Mouse (Mus musculus) liver, postnatal 0 days (tissue): Measurements from ENCODE around the gene Rpl39. TPM values are rescaled to one million over a fixed set of nuclear protein-coding genes. Genes with fewer than 3 reads are reported as not detected.

ENCODE experiments used
- ATAC-seq: fragments of 200-750 bp; cut with Nextera tagmentation; 2 replicates; pipeline ENCODE4 v1.8.0; 2017; ENCODE audit warnings: mild to moderate bottlenecking, moderate library complexity
- DNase-seq: peaks from one replicate; pipeline ENCODE4 v3.0.0-alpha.2; 2016
- H3K27ac ChIP-seq: fragments of 300-500 bp; sonication (generic); 2 replicates; pipeline ENCODE4 v1.5.1; 2014; ENCODE audit warnings: antibody characterized with exemption, moderate library complexity, mild to moderate bottlenecking, low read depth
- H3K27me3 ChIP-seq: fragments of 300-500 bp; sonication (generic); 2 replicates; pipeline ENCODE4 v1.6.1; 2014; ENCODE audit warnings: low read length, control low read depth, mixed read lengths; ENCODE audit not compliant: insufficient read depth
- H3K36me3 ChIP-seq: fragments of 300-500 bp; sonication (generic); replicated peaks from 2 replicates; pipeline ENCODE4 v1.6.1; 2014; ENCODE audit warnings: mild to moderate bottlenecking, control low read depth, low read length, moderate library complexity, mixed read lengths; ENCODE audit not compliant: insufficient read depth
- H3K4me1 ChIP-seq: fragments of 300-500 bp; sonication (generic); 2 replicates; pipeline ENCODE4 v1.6.1; 2014; ENCODE audit warnings: antibody characterized with exemption, mild to moderate bottlenecking, control low read depth; ENCODE audit not compliant: insufficient read depth
- H3K4me2 ChIP-seq: fragments of 300-500 bp; sonication (generic); 2 replicates; pipeline ENCODE4 v1.6.1; 2014; ENCODE audit warnings: low read depth, mild to moderate bottlenecking, low read length, moderate library complexity, mixed read lengths
- H3K4me3 ChIP-seq: fragments of 300-500 bp; sonication (generic); 2 replicates; pipeline ENCODE4 v1.5.1; 2014; ENCODE audit warnings: low read depth, low read length
- H3K9ac ChIP-seq: fragments of 300-500 bp; sonication (generic); replicated peaks from 2 replicates; pipeline ENCODE4 v1.6.1; 2014; ENCODE audit warnings: mild to moderate bottlenecking, moderate library complexity
- H3K9me3 ChIP-seq: fragments of 300-500 bp; sonication (generic); 2 replicates; pipeline ENCODE4 v1.6.1; 2016; ENCODE audit warnings: mild to moderate bottlenecking, control low read depth, low read length, mixed read lengths
- CTCF ChIP-seq: sonication (generic); IDR thresholded peaks from 2 replicates; pipeline ENCODE4 v1.5.1; 2016; ENCODE audit warnings: antibody characterized with exemption, low read depth
- EP300 ChIP-seq: IDR thresholded peaks from 2 replicates; pipeline ENCODE4 v1.6.1; 2016; ENCODE audit warnings: antibody characterized with exemption, low read depth, mild to moderate bottlenecking
- WGBS: fragments of 180-500 bp; shearing (Covaris S2); extraction: QIAGEN DNeasy Blood & Tissue Kit; methylation state at CpG from one replicate; pipeline ENCODE4 v1.1.7; 2014; ENCODE audit not compliant: insufficient replicate concordance; 5-methylcytosine and 5-hydroxymethylcytosine counted together
- polyA plus RNA-seq: library from polyadenylated mRNA; unstranded; fragments of >200 nt; fragmentation: Nextera tagmentation; extraction: Ambion mirVana; gene quantifications from 2 replicates; pipeline ENCODE4 v1.2.1, GENCODE M21; 2015

The Rpl39 gene
- polyA plus RNA-seq, 1 experiment from 2014 or later, result 364 TPM

DNA sequence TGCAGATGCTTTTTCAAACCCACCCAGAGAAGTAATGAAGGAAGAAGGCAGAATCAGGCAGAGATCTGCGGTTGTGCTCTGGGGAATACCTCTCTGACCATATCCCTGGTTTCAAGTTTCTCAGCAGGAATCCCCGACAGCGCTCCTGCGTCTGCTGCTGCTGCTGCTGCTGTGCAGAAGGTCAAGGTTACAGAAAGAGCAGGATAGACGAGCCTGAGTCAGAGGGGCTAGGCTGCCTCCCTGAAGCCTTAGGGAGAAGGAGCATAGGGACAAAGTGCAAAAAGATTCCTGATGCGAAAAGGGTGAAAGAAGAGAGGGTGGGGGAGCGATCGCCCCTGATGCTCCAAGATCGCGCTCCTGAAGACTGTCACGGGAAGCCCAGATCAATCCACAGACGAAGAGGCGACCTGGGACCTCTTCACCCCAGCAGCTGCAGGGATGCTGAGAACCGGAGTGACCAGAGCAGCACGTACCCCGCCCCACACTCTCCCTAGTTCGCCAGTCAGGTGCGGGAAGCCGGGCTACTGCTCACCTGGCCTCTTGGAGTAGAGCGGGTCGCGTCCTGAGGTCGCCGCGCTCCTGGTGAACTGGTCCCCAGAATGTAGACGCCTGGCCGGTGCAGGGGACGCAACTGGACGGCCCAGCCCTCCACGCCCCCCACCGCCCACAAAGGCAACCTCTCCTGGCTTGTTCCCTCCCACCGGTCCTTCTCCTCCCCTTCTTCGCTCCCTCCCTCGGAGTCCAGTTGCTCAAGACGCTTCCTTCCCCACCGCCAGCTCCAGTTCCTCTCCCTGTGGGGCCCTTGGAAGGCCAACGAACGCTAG is 36.9 kb downstream of the Rpl39 start, which contains the start of gene Sowahd:
Sowahd (plus strand) TSS at position 780 of the 824 bp plus-strand sequence.
- ATAC-seq (no peak), DNase-seq (peak; percentile 14)
- 10% methylated on average over 31 of the region's 38 CpGs for WGBS
- no peaks in the 10 kb centered on the region for H3K9me3 ChIP-seq
- H3K27ac ChIP-seq, result no peak within 1 kb of the TSS
- 0 out of 2 replicates have a peak, but pooled peaks cover 4% of the 10 kb centered on the region for H3K4me1 ChIP-seq
- peak within 1 kb of the TSS; percentile 60 for H3K4me2 ChIP-seq
- H3K4me3 ChIP-seq, result peak within 1 kb of the TSS; percentile 30
- TF ChIP-seq EP300 (no peak), CTCF (no peak)
- H3K36me3 ChIP-seq, result no peaks in the 10 kb centered on the region
- H3K27me3 ChIP-seq, result peaks cover 46% of the 10 kb centered on the region
- no peak within 1 kb of the TSS for H3K9ac ChIP-seq

DNA sequence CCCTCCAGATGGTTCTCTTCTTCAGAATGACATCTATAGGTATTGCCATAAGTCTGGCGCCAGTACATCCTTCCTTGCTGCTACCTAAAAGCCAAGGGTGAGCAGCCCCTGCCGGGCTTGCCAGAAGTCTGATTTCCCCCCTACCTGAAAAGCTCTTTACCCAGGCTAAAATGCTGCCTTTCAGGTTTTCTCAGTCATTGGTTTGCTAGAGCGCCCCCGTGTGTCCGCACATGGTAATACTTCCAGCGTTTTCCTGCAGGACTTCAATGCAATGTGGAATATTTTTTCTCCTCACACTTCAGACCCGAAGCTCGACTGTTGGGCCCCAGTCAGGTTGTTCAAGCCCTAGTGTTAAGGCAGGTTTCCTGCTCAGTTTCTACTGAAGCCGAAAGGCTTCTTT is 42.5 kb downstream of the Rpl39 start:
- Histone ChIP-seq H3K36me3 (no peaks in the 10 kb centered on the region), H3K4me3 (no peak overlapping the region), H3K4me1 (no peaks in the 10 kb centered on the region), H3K27ac (no peak overlapping the region), H3K4me2 (no peak overlapping the region), H3K9ac (no peak overlapping the region), H3K27me3 (peaks cover 9% of the 10 kb centered on the region; the same call in 1 of the 2 replicates), H3K9me3 (no peaks in the 10 kb centered on the region)
- no peak for ATAC-seq
- DNase-seq, result peak; percentile 58
- TF ChIP-seq EP300 (no peak), CTCF (peak; percentile 67)
- WGBS, result 17% methylated on average over 9 of the region's 9 CpGs

Other genes starting within 250 kb of the Rpl39 start
- 92.5 and 94.9 TPM in 2 replicates for gene Ube2a, start 211.5 kb downstream of the Rpl39 start, polyA plus RNA-seq
- 9.2 TPM in 2 replicates for gene C330007P06Rik, start 211.3 kb downstream of the Rpl39 start, polyA plus RNA-seq
- 0.69 and 0.75 TPM in 2 replicates for gene Nkrf, start 182.5 kb downstream of the Rpl39 start, polyA plus RNA-seq
- gene Sept6, start 93.6 kb downstream of the Rpl39 start, polyA plus RNA-seq, result 3.4 TPM in 2 replicates
- gene Sowahd, start 36.6 kb downstream of the Rpl39 start, polyA plus RNA-seq, result 0.11 TPM in 1 of 2 replicates, not detected in the other
- gene Upf3b, start 24.9 kb upstream of the Rpl39 start, polyA plus RNA-seq, result 8.3 and 8.5 TPM in 2 replicates
- gene Nkap, start 41.4 kb upstream of the Rpl39 start, polyA plus RNA-seq, result 4.9 and 7.2 TPM in 2 replicates
- not detected in 2 replicates for gene Akap14, start 83.4 kb upstream of the Rpl39 start, polyA plus RNA-seq
- gene Ndufa1, start 105.8 kb upstream of the Rpl39 start, polyA plus RNA-seq, result 473 and 484 TPM in 2 replicates
- gene Rnf113a1, start 105.8 kb upstream of the Rpl39 start, polyA plus RNA-seq, result 2.8 and 2.9 TPM in 2 replicates
- gene Gm9, start 125.6 kb upstream of the Rpl39 start, polyA plus RNA-seq, result not detected in 2 replicates
- not detected in 2 replicates for gene Rhox1, start 136.9 kb upstream of the Rpl39 start, polyA plus RNA-seq
- gene Rhox2a, start 159.6 kb upstream of the Rpl39 start, polyA plus RNA-seq, result not detected in 2 replicates
- not detected in 2 replicates for gene Rhox3a, start 164.5 kb upstream of the Rpl39 start, polyA plus RNA-seq
- gene Rhox4a, start 179.9 kb upstream of the Rpl39 start, polyA plus RNA-seq, result not detected in 2 replicates